Mouse (Mus musculus): ENCODE data around the gene Hoxa11. TPM values are rescaled to one million over a fixed set of nuclear protein-coding genes. Genes with fewer than 3 reads are reported as not detected.

Hoxa11 gene
- polyA plus RNA-seq, 1 experiment from 2014 or later, result not detected

- Histone ChIP-seq H3K4me2 (no peak overlapping the region), H3K27ac (replicated peaks) (no peak overlapping the region), H3K9me3 (no peaks in the 10 kb centered on the region), H3K9ac (no peak overlapping the region), H3K36me3 (no peaks in the 10 kb centered on the region), H3K4me3 (no peak overlapping the region), H3K27me3 (peaks cover 79% of the 10 kb centered on the region), H3K4me1 (replicated peaks) (peaks cover 14% of the 10 kb centered on the region)
- 2% methylated on average over 24 of the region's 24 CpGs for whole genome bisulfite sequencing
- ATAC-seq (ENCODE audit: low FRiP score, low read depth), result no peak
These were observed 17.1 kb upstream of the Hoxa11 start for GRCm38 (mm10) chr6:52262463-52263320.

DNA sequence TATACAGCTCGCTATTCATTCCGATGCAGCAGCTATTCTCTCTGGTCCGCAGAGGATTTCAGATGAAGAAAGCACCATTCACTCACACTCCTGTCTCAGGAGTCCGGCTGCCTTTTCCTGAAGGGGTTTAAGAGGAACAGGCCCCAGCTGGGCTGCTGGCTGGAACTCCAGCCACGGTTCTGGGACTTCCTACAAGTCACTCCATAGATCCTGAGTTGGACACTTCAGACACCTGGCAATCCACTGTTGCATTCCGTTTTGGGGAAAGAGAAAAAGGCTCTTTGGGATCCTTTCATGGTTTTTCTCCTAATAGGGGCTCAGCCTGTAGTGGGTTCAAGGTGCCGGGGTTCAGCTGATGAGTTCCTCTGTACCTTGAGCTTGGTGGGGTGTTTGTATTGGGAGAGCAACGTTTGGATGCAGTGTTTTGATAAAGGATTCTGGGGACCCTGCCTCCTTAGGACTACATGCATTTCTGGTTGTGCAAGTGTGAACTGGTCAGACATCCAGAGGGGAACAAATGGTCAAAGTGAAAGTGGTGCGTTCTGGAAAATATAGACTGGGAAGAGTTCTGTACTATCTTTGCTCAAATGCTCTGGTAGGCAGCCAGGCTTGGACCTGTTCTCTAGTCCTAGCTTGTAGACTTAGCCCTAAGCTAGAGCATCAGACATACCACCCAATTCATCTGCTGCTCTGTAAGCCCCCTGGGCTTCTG lies 16.3 kb upstream of the Hoxa11 start:
- 4% methylated on average over 9 of the region's 9 CpGs for WGBS
- no peaks in the 10 kb centered on the region for H3K9me3 ChIP-seq
- no peak overlapping the region for H3K9ac ChIP-seq
- no peak for ATAC-seq (ENCODE audit: low FRiP score, low read depth)
- no peak overlapping the region for H3K27ac ChIP-seq (replicated peaks)
- no peak overlapping the region for H3K4me3 ChIP-seq
- H3K4me1 ChIP-seq (replicated peaks), result peaks cover 14% of the 10 kb centered on the region
- no peak overlapping the region for H3K4me2 ChIP-seq
- peaks cover 81% of the 10 kb centered on the region for H3K27me3 ChIP-seq
- H3K36me3 ChIP-seq, result no peaks in the 10 kb centered on the region

DNA sequence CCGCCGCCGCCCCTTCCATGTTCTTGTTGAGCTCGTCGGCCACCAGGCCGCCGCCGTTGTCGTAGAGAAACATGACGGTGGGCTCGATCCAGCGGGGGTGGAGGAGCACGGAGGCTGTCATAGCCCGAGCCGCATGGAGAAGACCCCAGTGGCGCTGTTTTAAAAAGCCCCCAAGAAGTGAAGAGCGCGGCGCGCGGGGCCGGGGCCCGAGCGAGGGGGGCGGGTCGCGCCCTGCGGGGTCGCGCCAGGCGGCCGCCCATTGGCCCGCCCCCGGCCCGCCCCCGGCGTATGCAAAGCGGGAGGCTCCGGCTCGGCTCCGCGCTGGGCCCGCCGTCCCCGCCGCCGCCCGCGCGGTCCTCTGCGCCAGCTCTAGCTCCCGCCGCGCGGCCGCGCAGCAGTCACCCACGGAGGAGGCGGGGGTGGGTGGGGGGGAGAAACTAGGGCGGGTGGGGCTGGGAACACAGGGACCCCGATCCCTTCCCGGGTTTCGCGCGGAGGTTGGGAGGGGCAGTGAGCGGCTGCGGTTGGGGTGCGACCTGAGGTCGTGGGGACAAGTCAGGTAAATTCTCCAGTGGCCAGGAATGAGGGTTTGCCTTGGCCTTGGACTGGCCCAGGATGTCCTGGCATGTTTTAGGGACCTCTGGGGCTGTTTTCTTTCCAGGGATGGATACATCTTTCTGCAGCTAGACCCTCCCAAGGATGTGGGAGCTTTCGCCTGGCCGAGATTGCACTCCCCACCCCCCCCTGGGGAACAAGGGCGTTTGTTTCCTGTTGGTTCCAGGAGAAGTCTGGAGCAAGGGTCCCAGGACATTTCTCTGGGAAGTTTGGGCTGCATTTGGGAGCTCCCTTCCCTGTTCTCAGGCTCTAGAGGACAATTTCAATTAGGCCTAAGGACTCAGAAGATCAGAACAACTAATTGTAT lies 15.3 kb upstream of the Hoxa11 start, which contains the start of gene Hoxa13:
Gene Hoxa13 (minus strand): TSS at position 227 of the 922 bp plus-strand sequence.
- H3K27ac ChIP-seq (replicated peaks), result no peak within 1 kb of the TSS
- H3K36me3 ChIP-seq, result no peaks in the 10 kb centered on the region
- H3K9ac ChIP-seq, result no peak within 1 kb of the TSS
- H3K4me2 ChIP-seq, result peak within 1 kb of the TSS; percentile 44
- peaks cover 14% of the 10 kb centered on the region for H3K4me1 ChIP-seq (replicated peaks)
- H3K27me3 ChIP-seq, result peaks cover 82% of the 10 kb centered on the region
- ATAC-seq (ENCODE audit: low FRiP score, low read depth), result no peak
- H3K9me3 ChIP-seq, result no peaks in the 10 kb centered on the region
- under 1% methylated on average over 50 of the region's 72 CpGs for WGBS
- peak within 1 kb of the TSS; percentile 17 for H3K4me3 ChIP-seq

DNA sequence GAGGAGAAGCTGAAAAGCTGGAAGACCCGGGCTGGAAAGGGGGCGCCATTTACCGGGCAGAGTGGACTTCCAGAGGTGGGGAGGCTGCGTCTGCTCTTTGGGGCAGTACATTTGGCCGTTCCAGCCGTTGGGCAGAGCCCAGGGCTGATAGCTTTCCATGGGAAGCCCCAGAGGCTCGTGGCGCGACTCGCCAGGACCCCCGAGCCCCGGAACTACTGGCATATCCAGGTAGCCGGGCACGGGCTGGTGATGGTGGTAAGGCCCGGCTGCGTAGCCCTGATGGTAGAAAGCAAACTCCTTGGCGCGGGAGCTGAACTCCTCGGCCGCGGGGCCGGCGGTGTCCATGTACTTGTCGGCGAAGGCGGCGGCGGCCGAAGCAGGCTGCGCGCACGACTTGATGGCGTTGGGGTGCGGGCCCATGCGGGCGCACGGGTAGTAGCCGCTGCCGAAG lies 14.2 kb upstream of the Hoxa11 start:
- Histone ChIP-seq H3K36me3 (no peaks in the 10 kb centered on the region), H3K9ac (no peak overlapping the region), H3K4me3 (no peak overlapping the region), H3K4me2 (peak overlapping the region; percentile 44), H3K27ac (replicated peaks) (no peak overlapping the region), H3K4me1 (replicated peaks) (peaks cover 14% of the 10 kb centered on the region), H3K27me3 (peaks cover 80% of the 10 kb centered on the region), H3K9me3 (no peaks in the 10 kb centered on the region)
- WGBS, result under 1% methylated on average over 39 of the region's 39 CpGs
- no peak for ATAC-seq (ENCODE audit: low FRiP score, low read depth)

DNA sequence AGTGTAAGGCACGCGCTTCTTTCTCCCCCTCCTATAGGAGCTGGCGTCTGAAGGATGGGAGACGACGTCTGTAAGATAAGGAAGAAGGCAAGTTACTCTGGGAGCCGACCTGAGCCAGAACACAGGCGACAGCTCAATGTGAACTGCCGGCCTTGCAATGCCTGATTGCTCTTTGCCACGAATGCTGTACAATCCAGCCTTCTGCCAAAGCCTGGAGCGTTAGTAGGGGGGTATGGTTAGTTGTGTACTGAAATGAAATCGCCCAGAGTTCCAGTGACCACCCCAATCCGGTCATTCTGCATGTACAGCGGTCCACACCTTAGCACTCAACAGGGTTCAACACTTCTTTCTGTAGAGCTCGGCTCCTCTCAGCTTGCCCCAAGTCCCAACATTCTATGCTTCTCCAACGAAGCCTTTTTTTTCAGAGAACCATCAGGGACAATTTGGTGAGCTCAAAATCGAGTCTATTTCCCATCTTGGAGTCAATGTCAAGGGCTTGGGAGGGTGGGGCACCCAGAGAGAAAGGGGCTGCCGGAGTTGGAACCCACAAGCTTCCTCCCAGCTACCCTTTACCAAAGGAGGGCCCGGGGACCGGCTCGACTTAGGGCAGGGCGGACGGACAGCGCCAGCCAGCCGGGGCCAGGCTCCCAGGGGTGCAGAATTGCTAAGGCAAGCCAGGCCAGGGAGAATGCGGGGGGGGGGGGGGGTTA lies 13.6 kb upstream of the Hoxa11 start:
- H3K4me1 ChIP-seq (replicated peaks), result peaks cover 14% of the 10 kb centered on the region
- no peak overlapping the region for H3K4me2 ChIP-seq
- ATAC-seq (ENCODE audit: low FRiP score, low read depth), result no peak
- WGBS, result 2% methylated on average over 25 of the region's 25 CpGs
- H3K36me3 ChIP-seq, result no peaks in the 10 kb centered on the region
- no peak overlapping the region for H3K9ac ChIP-seq
- no peaks in the 10 kb centered on the region for H3K9me3 ChIP-seq
- H3K27me3 ChIP-seq, result peaks cover 77% of the 10 kb centered on the region
- no peak overlapping the region for H3K4me3 ChIP-seq
- H3K27ac ChIP-seq (replicated peaks), result no peak overlapping the region

DNA sequence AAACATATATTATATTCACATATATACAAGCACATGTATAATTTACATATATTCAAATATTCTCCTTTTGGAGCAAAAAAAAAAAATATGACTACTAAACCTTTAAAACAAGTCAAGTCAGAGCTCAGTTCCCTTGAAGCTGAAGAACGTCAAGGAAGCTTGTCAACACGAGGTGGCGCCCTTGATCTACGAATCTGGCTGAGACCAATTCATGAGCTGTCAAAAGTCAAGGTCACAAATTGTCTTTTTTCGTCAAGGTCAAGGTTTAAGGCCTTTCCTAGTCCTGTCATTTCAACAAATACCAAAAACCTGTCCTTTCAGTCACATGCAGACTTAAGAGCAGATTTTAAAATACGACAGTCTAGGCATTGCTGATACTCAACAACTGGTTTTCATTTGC lies 11.3 kb upstream of the Hoxa11 start:
- Histone ChIP-seq H3K9ac (no peak overlapping the region), H3K4me1 (replicated peaks) (peaks cover 14% of the 10 kb centered on the region), H3K27ac (replicated peaks) (no peak overlapping the region), H3K27me3 (peaks cover 74% of the 10 kb centered on the region), H3K4me2 (no peak overlapping the region), H3K36me3 (no peaks in the 10 kb centered on the region), H3K9me3 (no peaks in the 10 kb centered on the region), H3K4me3 (no peak overlapping the region)
- no peak for ATAC-seq (ENCODE audit: low FRiP score, low read depth)
- WGBS, result 0% methylated on average over 6 of the region's 6 CpGs

- H3K4me1 ChIP-seq (replicated peaks), result no peaks in the 10 kb centered on the region
- peaks cover 85% of the 10 kb centered on the region for H3K27me3 ChIP-seq
- no peaks in the 10 kb centered on the region for H3K36me3 ChIP-seq
- under 1% methylated on average over 59 of the region's 59 CpGs for WGBS
- H3K9me3 ChIP-seq, result no peaks in the 10 kb centered on the region
- no peak overlapping the region for H3K27ac ChIP-seq (replicated peaks)
- no peak overlapping the region for H3K9ac ChIP-seq
- H3K4me3 ChIP-seq, result no peak overlapping the region
- ATAC-seq (ENCODE audit: low FRiP score, low read depth), result no peak
- no peak overlapping the region for H3K4me2 ChIP-seq
These were observed 8.2 kb upstream of the Hoxa11 start for GRCm38 (mm10) chr6:52253511-52254500.

DNA sequence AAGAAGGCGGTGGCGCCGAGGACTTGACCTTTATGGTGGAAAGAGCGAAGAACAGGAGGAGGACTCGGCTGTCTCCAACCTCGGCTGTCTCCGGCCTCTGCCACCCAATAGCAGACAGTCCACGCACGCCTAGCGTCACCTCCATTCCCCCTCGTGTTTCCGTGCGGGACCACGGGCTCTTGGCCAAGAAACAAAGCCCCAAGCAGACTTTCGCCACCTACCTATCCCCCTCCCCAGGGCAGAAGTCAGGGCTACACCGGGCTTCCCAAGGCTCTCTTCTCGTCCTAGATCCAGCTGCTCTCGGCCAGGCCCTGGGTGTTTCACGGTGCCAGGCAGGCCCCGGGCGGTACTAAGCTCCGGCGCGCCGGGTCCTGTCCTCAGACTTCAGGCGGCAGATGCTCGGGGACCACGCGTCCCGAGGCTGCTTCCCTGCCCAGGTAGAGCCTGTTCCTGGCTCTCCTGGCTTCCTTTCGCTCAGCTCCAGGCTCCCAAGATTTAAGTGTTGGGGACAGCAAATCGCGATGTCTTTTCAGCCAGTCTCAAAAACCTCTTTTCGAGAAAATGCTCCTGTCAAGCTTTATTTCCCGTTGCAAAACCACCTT lies 7.3 kb upstream of the Hoxa11 start:
- Histone ChIP-seq H3K36me3 (no peaks in the 10 kb centered on the region), H3K9me3 (no peaks in the 10 kb centered on the region), H3K27ac (replicated peaks) (no peak overlapping the region), H3K27me3 (peaks cover 85% of the 10 kb centered on the region), H3K4me2 (no peak overlapping the region), H3K4me3 (no peak overlapping the region), H3K4me1 (replicated peaks) (no peaks in the 10 kb centered on the region), H3K9ac (no peak overlapping the region)
- ATAC-seq (ENCODE audit: low FRiP score, low read depth), result no peak
- under 1% methylated on average over 35 of the region's 35 CpGs for WGBS

DNA sequence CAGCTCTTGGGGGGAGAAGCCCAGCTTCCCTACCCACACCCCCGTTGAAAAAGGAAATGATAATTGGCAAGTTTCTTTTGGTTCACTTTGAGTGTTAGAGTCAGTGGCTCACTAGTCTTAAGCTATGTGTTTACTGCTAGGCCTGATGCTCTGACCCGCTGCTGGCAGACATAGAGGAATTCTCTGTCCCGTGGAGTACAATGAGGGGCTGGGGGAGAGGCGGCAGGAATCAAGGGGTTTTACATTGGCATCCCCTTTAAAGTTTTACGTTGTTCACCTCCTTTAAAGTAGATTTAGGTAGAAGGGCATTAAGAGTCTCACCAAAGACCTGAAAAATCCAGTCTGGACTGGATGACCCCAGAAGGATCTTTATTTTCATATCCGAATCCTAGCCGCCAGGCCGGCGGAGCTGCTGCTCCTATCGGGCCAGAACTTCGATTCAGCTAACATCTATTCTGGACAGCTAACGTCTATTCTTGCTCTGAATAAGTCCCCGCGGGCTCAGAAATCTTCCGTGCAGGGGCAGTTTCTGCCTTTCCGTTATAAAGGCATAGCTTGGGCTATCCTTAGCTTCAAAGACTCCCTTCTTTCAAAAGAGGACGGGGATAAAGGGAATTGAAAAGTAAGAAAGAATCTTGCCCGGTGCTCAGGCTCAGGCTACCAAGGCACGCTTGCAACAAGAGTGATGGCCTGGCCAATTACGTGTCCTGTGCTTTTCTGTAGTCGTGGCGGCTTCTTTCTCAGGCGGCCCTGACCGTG lies 6.6 kb upstream of the Hoxa11 start:
- Histone ChIP-seq H3K27ac (replicated peaks) (no peak overlapping the region), H3K36me3 (no peaks in the 10 kb centered on the region), H3K4me2 (no peak overlapping the region), H3K9ac (no peak overlapping the region), H3K4me1 (replicated peaks) (no peaks in the 10 kb centered on the region), H3K4me3 (no peak overlapping the region), H3K9me3 (no peaks in the 10 kb centered on the region), H3K27me3 (peaks cover 85% of the 10 kb centered on the region)
- WGBS, result under 1% methylated on average over 24 of the region's 24 CpGs
- no peak for ATAC-seq (ENCODE audit: low FRiP score, low read depth)
